ENCODE assay signal across 9 mouse cellular contexts in the genomic region with DNA sequence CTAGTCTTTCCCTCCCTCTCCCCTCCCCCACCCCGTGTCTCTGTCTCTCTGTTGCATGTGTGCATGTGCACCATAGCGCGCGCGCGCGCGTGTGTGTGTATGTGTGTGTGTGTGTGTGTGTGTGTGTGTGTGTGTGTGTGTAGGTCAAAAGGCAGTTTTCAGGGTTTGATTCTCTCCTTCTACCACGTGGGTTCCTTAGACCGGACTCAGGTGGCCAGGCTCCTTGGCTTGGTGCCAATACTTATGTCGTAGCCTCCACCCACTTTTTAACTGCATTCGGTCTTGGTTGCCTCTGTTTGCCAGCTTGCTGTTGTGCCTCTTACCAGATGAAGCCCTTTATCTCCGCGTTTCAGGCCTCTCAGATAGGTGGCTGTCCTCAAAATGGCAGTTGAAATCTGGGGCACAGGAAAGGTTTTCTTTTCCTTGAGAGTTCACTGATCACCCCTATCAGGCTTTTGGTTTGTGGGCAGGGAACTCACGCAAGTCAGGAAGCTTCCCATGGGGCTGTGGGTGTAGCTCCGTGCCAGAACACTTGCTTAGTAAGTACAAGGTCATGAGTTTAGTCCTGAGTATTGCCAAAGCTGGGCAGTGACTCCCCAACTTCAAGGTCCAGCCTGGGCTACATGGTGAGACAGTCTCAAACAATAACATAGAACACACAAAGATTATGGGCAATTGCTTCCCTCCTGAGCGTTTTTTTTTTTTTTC. TPM values are rescaled to one million over a fixed set of nuclear protein-coding genes. Genes with fewer than 3 reads are reported as not detected.
A peak's percentile ranks its signal among the peaks of the same experiment; 100 is the strongest.
DNase-seq lines count a peak whose midpoint lies in the region; ATAC-seq and TF ChIP-seq lines count a peak whose summit lies in the region.
"Had no signal": no experiment of that assay in that cellular context is flagged by ENCODE, and none has a peak within 500 bp of the region (broad histone marks: within the 10 kb centered on the region; RNA-seq: fewer than 3 reads in every experiment).

No protein-coding gene starts in this region.

- peak overlapping the region; percentile 44 for H3K4me2 ChIP-seq in limb, embryonic 12.5 days

- no peak overlapping the region for H3K9ac ChIP-seq in limb, embryonic 12.5 days (replicated peaks)

- H3K9me3 ChIP-seq in limb, embryonic 12.5 days, result no peaks in the 10 kb centered on the region

- ATAC-seq in limb, embryonic 12.5 days (ENCODE audit: insufficient number of reproducible peaks, insufficient read depth, low FRiP score, low TSS enrichment, low read depth), result no peak

- 26% methylated on average over 17 of the region's 17 CpGs for WGBS in limb, embryonic 12.5 days
- WGBS in small intestine, adult 2 months, result 14% methylated on average over 17 of the region's 17 CpGs

- 0 out of 2 replicates have a peak, but pooled peaks have one; percentile 35 for TF ChIP-seq POLR2A in small intestine, adult 2 months (IDR thresholded peaks at IDR 0.05; ENCODE audit: low read depth, low read length)

- H3K36me3 ChIP-seq in limb, embryonic 12.5 days, result peaks cover 5% of the 10 kb centered on the region; the same call in 1 of the 2 replicates
- H3K36me3 ChIP-seq in small intestine, adult 2 months (ENCODE audit: control insufficient read depth, insufficient read depth, low read length), result peaks cover 3% of the 10 kb centered on the region

- no peak for TF ChIP-seq CTCF in small intestine, adult 2 months (IDR thresholded peaks at IDR 0.05; ENCODE audit: extremely low read depth, insufficient read length, insufficient replicate concordance, low read depth, low read length)

- H3K4me1 ChIP-seq in limb, embryonic 12.5 days (replicated peaks), result peaks cover 31% of the 10 kb centered on the region
- peaks cover 2% of the 10 kb centered on the region; the same call in 1 of the 2 replicates for H3K4me1 ChIP-seq in small intestine, adult 2 months (ENCODE audit: control insufficient read depth, insufficient read depth, insufficient read length, low read length)

- peak; percentile 19 for DNase-seq in embryo, embryonic 10.5 days (ENCODE audit: low spot score)
- DNase-seq in embryo, embryonic 10 days (ENCODE audit: low spot score), result no peak
- peak; percentile 71 for DNase-seq in A20 (ENCODE audit: low read depth, low spot score)
- DNase-seq in forelimb bud, embryonic 11.5 days (ENCODE audit: low read depth, low spot score), result peak; percentile 36
- DNase-seq in natural killer cell, adult 2 months (ENCODE audit: low spot score in 2 of 2), result no peak
- no peak for DNase-seq in frontal cortex, postnatal 10 days (ENCODE audit: low spot score in 2 of 2)

- H3K27me3 ChIP-seq in limb, embryonic 12.5 days, result peaks cover 60% of the 10 kb centered on the region
- peaks cover 3% of the 10 kb centered on the region; the same call in 1 of the 2 replicates for H3K27me3 ChIP-seq in small intestine, adult 2 months (ENCODE audit: control insufficient read depth, insufficient read depth, low read length)

- no peak overlapping the region for H3K27ac ChIP-seq in limb, embryonic 12.5 days
- peak overlapping the region; percentile 93 for H3K27ac ChIP-seq in small intestine, adult 2 months (ENCODE audit: insufficient read depth, low read depth, low read length)
- H3K27ac ChIP-seq: macrophage had no signal

- peak overlapping the region; percentile 8 for H3K4me3 ChIP-seq in limb, embryonic 12.5 days (replicated peaks)
- peak overlapping the region; percentile 9; the same call in 1 of the 2 replicates for H3K4me3 ChIP-seq in small intestine, adult 2 months (ENCODE audit: low read depth, low read length)

RNA-seq across cellular contexts. Expression of a gene that starts 1.7 kb away (rescaled TPM):
- polyA plus RNA-seq in limb, embryonic 12.5 days (2016; fragmentation: Nextera tagmentation; extraction: Ambion mirVana), result 12.7 and 16.8 TPM in 2 replicates
- 5.3 and 8.2 TPM in 2 replicates for polyA plus RNA-seq in small intestine, adult 2 months (2012; rRNA removed)
- polyA plus RNA-seq: macrophage had no signal

RNA-seq across cellular contexts. Expression of a gene that starts 13.7 kb away (rescaled TPM):
- polyA plus RNA-seq in limb, embryonic 12.5 days (2016; fragmentation: Nextera tagmentation; extraction: Ambion mirVana), result 2.3 and 2.5 TPM in 2 replicates
- polyA plus RNA-seq in small intestine, adult 2 months (2012; rRNA removed), result 11.1 and 12.2 TPM in 2 replicates

RNA-seq across cellular contexts. Expression of a gene that starts 31.9 kb away (rescaled TPM):
- polyA plus RNA-seq in limb, embryonic 12.5 days (2016; fragmentation: Nextera tagmentation; extraction: Ambion mirVana), result 0.14 TPM in 1 of 2 replicates, not detected in the other
- polyA plus RNA-seq in small intestine, adult 2 months (2012; rRNA removed), result 12.9 and 13.7 TPM in 2 replicates
- polyA plus RNA-seq: macrophage had no signal

RNA-seq across cellular contexts. Expression of a gene that starts 37.7 kb away (rescaled TPM):
- 0.99 and 1.00 TPM in 2 replicates for polyA plus RNA-seq in limb, embryonic 12.5 days (2016; fragmentation: Nextera tagmentation; extraction: Ambion mirVana)
- 2.5 and 3.9 TPM in 2 replicates for polyA plus RNA-seq in small intestine, adult 2 months (2012; rRNA removed)

RNA-seq across cellular contexts. Expression of a gene that starts 59.7 kb away (rescaled TPM):
- not detected in 2 replicates for polyA plus RNA-seq in limb, embryonic 12.5 days (2016; fragmentation: Nextera tagmentation; extraction: Ambion mirVana)
- 3.3 and 3.8 TPM in 2 replicates for polyA plus RNA-seq in small intestine, adult 2 months (2012; rRNA removed)

Comparison
In these comparisons a context has a peak if more than half of its experiments do, and no peak if none do; other contexts are left out.
1. DNase-seq: peak in embryo, embryonic 10.5 days (single experiment), A20 (single experiment) and forelimb bud, embryonic 11.5 days (single experiment); none in embryo, embryonic 10 days (single experiment), natural killer cell, adult 2 months (0 of 2) and frontal cortex, postnatal 10 days (0 of 2).
2. RNA of a gene that starts 31.9 kb away (polyA plus RNA-seq): 12.9 to 13.7 TPM in small intestine, adult 2 months; 0.14 TPM in limb, embryonic 12.5 days; every median in the first group is over 10 times any median in the second.